Mouse (Mus musculus) stomach, embryonic 16.5 days (tissue): ENCODE measurements around the gene Ston2. TPM values are rescaled to one million over a fixed set of nuclear protein-coding genes. Genes with fewer than 3 reads are reported as not detected.

Experiments
- ATAC-seq: fragments of 200-750 bp; cut with Nextera tagmentation; 2 replicates; pipeline ENCODE4 v1.8.0; 2017; ENCODE audit warnings: moderate number of reproducible peaks, moderate TSS enrichment; ENCODE audit not compliant: insufficient read depth, low FRiP score
- H3K27ac ChIP-seq: fragments of 300-500 bp; sonication (generic); 2 replicates; pipeline ENCODE4 v1.5.1; 2014; ENCODE audit warnings: low read length
- H3K27me3 ChIP-seq: fragments of 300-500 bp; sonication (generic); 2 replicates; pipeline ENCODE4 v1.6.1; 2014; ENCODE audit warnings: low read length, control low read depth, mixed read lengths; ENCODE audit not compliant: control insufficient read depth, insufficient read depth
- H3K36me3 ChIP-seq: fragments of 300-500 bp; sonication (generic); 2 replicates; pipeline ENCODE4 v1.6.1; 2014; ENCODE audit warnings: low read length; ENCODE audit not compliant: control insufficient read depth, insufficient read depth
- H3K4me1 ChIP-seq: fragments of 300-500 bp; sonication (generic); 2 replicates; pipeline ENCODE4 v1.6.1; 2014; ENCODE audit warnings: low read length, control low read depth, mixed read lengths; ENCODE audit not compliant: control insufficient read depth, insufficient read depth
- H3K4me2 ChIP-seq: fragments of 300-500 bp; sonication (generic); 2 replicates; pipeline ENCODE4 v1.6.1; 2014; ENCODE audit warnings: low read depth, low read length, mixed read lengths
- H3K4me3 ChIP-seq: fragments of 300-500 bp; sonication (generic); replicated peaks from 2 replicates; pipeline ENCODE4 v1.5.1; 2014; ENCODE audit warnings: mild to moderate bottlenecking, low read length
- H3K9ac ChIP-seq: fragments of 300-500 bp; sonication (generic); 2 replicates; pipeline ENCODE4 v1.6.1; 2014; ENCODE audit warnings: low read length
- H3K9me3 ChIP-seq: fragments of 300-500 bp; sonication (generic); replicated peaks from 2 replicates; pipeline ENCODE4 v1.6.1; 2016; ENCODE audit warnings: low read length, control low read depth; ENCODE audit not compliant: control insufficient read depth
- WGBS: fragments of 180-500 bp; shearing (Covaris S2); extraction: QIAGEN DNeasy Blood & Tissue Kit; methylation state at CpG from one replicate; pipeline ENCODE4 v1.1.7; 2014; 5-methylcytosine and 5-hydroxymethylcytosine counted together
- polyA plus RNA-seq: library from polyadenylated mRNA; unstranded; fragments of >200 nt; fragmentation: Nextera tagmentation; extraction: Ambion mirVana; gene quantifications from 2 replicates; pipeline ENCODE4 v1.2.1, GENCODE M21; 2015

Gene Ston2
- polyA plus RNA-seq, 1 experiment from 2014 or later, result 8.5 TPM

- no peaks in the 10 kb centered on the region for H3K36me3 ChIP-seq
- no peak for ATAC-seq
- H3K27ac ChIP-seq, result no peak overlapping the region
Observed at GRCm38 (mm10) chr12:91765054-91765453, 23.1 kb downstream of the Ston2 start.

GRCm38 (mm10) chr12:91764471-91764870, 23.7 kb downstream of the Ston2 start:
- no peak overlapping the region for H3K27ac ChIP-seq
- ATAC-seq, result peak; percentile 37; the same call in 1 of the 2 replicates
- no peaks in the 10 kb centered on the region for H3K27me3 ChIP-seq
- no peak overlapping the region for H3K4me3 ChIP-seq
- H3K9me3 ChIP-seq, result no peaks in the 10 kb centered on the region
- no peak overlapping the region for H3K4me2 ChIP-seq
- H3K4me1 ChIP-seq, result 0 out of 2 replicates have a peak, but pooled peaks cover 7% of the 10 kb centered on the region
- no peak overlapping the region for H3K9ac ChIP-seq
- H3K36me3 ChIP-seq, result no peaks in the 10 kb centered on the region
- WGBS, result 68% methylated on average over 2 of the region's 2 CpGs

More at GRCm38 (mm10) chr12:91765054-91765453, 23.1 kb downstream of the Ston2 start:
- Histone ChIP-seq H3K9me3 (no peaks in the 10 kb centered on the region), H3K4me1 (0 out of 2 replicates have a peak, but pooled peaks cover 8% of the 10 kb centered on the region), H3K27me3 (no peaks in the 10 kb centered on the region), H3K4me3 (no peak overlapping the region), H3K4me2 (no peak overlapping the region), H3K9ac (no peak overlapping the region)
- WGBS, result 8% methylated on average over 2 of the region's 2 CpGs

GRCm38 (mm10) chr12:91759836-91760235, 28.4 kb downstream of the Ston2 start:
- Histone ChIP-seq H3K27me3 (no peaks in the 10 kb centered on the region), H3K27ac (no peak overlapping the region), H3K9ac (no peak overlapping the region), H3K4me1 (peaks cover 4% of the 10 kb centered on the region), H3K4me2 (no peak overlapping the region), H3K36me3 (no peaks in the 10 kb centered on the region), H3K9me3 (no peaks in the 10 kb centered on the region), H3K4me3 (no peak overlapping the region)
- no peak for ATAC-seq
- 81% methylated on average over 3 of the region's 3 CpGs for WGBS

- Histone ChIP-seq H3K4me3 (no peak overlapping the region), H3K4me1 (peaks cover 4% of the 10 kb centered on the region), H3K27ac (no peak overlapping the region), H3K9ac (no peak overlapping the region), H3K36me3 (no peaks in the 10 kb centered on the region), H3K27me3 (no peaks in the 10 kb centered on the region), H3K4me2 (no peak overlapping the region), H3K9me3 (no peaks in the 10 kb centered on the region)
- ATAC-seq, result no peak
- WGBS, result 81% methylated on average over 13 of the region's 13 CpGs
Observed at GRCm38 (mm10) chr12:91757854-91758562, 30.2 kb downstream of the Ston2 start.

GRCm38 (mm10) chr12:91756562-91757166, 31.5 kb downstream of the Ston2 start:
- H3K36me3 ChIP-seq, result no peaks in the 10 kb centered on the region
- no peak overlapping the region for H3K4me3 ChIP-seq
- H3K4me2 ChIP-seq, result no peak overlapping the region
- H3K4me1 ChIP-seq, result peaks cover 4% of the 10 kb centered on the region
- no peaks in the 10 kb centered on the region for H3K27me3 ChIP-seq
- H3K27ac ChIP-seq, result no peak overlapping the region
- H3K9me3 ChIP-seq, result no peaks in the 10 kb centered on the region
- WGBS, result 32% methylated on average over 5 of the region's 5 CpGs
- no peak overlapping the region for H3K9ac ChIP-seq
- ATAC-seq, result no peak

DNA sequence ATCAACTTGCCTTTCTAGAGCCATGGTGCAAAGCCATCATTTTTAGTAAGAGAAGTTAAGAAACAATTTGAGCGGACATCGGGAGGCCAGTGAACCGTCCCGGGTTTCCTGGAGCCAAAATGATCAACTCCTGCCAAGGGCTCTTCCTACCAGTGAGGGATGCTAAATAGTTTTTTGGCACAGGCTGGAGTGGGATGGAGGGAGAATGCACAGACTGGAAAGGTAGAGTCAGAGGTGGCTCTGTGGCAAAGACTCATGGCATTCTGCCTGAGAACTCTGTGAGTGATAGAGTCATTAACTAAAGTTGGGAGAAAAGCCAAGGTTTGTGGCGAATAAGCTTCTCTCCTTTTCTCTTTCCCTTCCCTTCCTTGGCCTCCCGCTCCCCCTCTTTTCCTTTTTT, 33.6 kb downstream of the Ston2 start:
- Histone ChIP-seq H3K27ac (no peak overlapping the region), H3K4me2 (no peak overlapping the region), H3K9me3 (no peaks in the 10 kb centered on the region), H3K4me3 (no peak overlapping the region), H3K4me1 (peaks cover 4% of the 10 kb centered on the region), H3K36me3 (no peaks in the 10 kb centered on the region), H3K27me3 (no peaks in the 10 kb centered on the region), H3K9ac (no peak overlapping the region)
- WGBS, result 48% methylated on average over 6 of the region's 6 CpGs
- no peak for ATAC-seq

- Histone ChIP-seq H3K9ac (no peak overlapping the region), H3K9me3 (no peaks in the 10 kb centered on the region), H3K27me3 (no peaks in the 10 kb centered on the region), H3K36me3 (no peaks in the 10 kb centered on the region), H3K27ac (no peak overlapping the region), H3K4me3 (no peak overlapping the region), H3K4me1 (no peaks in the 10 kb centered on the region), H3K4me2 (no peak overlapping the region)
- 78% methylated on average over 5 of the region's 5 CpGs for WGBS
- ATAC-seq, result no peak
Observed at GRCm38 (mm10) chr12:91752711-91753110, 35.5 kb downstream of the Ston2 start.

- no peak for ATAC-seq
- Histone ChIP-seq H3K9me3 (no peaks in the 10 kb centered on the region), H3K4me3 (no peak overlapping the region), H3K27me3 (no peaks in the 10 kb centered on the region), H3K9ac (no peak overlapping the region), H3K4me2 (no peak overlapping the region), H3K4me1 (no peaks in the 10 kb centered on the region), H3K36me3 (no peaks in the 10 kb centered on the region), H3K27ac (no peak overlapping the region)
- WGBS, result 85% methylated on average over 13 of the region's 13 CpGs
Observed at GRCm38 (mm10) chr12:91751893-91752597, 36.1 kb downstream of the Ston2 start.

DNA sequence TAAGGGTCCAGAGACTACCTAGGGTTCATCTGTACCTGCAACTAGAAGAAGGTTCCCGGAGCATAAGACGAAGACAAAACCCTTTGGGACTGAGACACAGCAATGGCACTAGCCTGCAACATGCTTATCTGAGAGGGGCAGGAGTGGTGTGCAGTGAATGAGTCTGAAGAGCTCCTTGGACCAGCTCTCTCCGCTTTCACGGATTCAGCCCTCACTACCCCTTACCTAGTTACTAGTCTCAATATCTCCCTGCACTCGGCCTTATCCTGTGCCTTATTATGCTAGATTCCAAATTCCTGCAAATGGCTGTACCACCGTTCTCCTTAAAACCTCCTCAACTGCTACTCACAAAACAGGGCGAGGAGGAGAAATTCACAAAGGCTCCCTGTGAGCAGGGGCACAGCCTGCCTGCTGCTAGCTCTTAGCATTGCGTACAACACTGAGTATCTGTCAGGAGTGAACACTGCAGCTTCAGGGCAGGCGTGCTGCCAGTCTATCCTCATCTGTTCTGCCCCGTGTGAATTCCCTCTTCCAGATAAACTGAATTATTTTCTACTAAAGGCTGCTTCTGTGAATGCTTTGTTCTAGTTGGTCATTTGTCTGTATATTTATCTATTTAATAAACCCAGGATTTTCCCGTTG, 38.5 kb downstream of the Ston2 start:
- H3K27me3 ChIP-seq, result no peaks in the 10 kb centered on the region
- ATAC-seq, result no peak

More for the DNA sequence above, 38.5 kb downstream of the Ston2 start:
- WGBS, result 74% methylated on average over 11 of the region's 11 CpGs
- no peak overlapping the region for H3K27ac ChIP-seq
- H3K4me1 ChIP-seq, result peaks cover 13% of the 10 kb centered on the region
- no peaks in the 10 kb centered on the region for H3K36me3 ChIP-seq
- H3K4me2 ChIP-seq, result no peak overlapping the region
- no peaks in the 10 kb centered on the region for H3K9me3 ChIP-seq
- H3K9ac ChIP-seq, result no peak overlapping the region
- no peak overlapping the region for H3K4me3 ChIP-seq
